Mouse (Mus musculus) cerebellum, adult 2 months (tissue): Measurements from ENCODE around the gene Fra10ac1. TPM values are rescaled to one million over a fixed set of nuclear protein-coding genes. Genes with fewer than 3 reads are reported as not detected.

Experiments
- DNase-seq, 2 experiments: peaks; one replicate each; pipeline ENCODE4 v3.0.0; 2021
- H3K27ac ChIP-seq: fragments of 200-500 bp; 2 replicates; pipeline ENCODE4 v1.5.1; 2012; ENCODE audit warnings: low read length, control low read depth, inconsistent platforms; ENCODE audit not compliant: insufficient read depth
- H3K27me3 ChIP-seq: fragments of 200-500 bp; 2 replicates; pipeline ENCODE4 v1.6.1; 2012; ENCODE audit warnings: inconsistent platforms, mild to moderate bottlenecking, low read length, moderate library complexity; ENCODE audit not compliant: control insufficient read depth, insufficient read depth
- H3K4me1 ChIP-seq: fragments of 200-500 bp; 2 replicates; pipeline ENCODE4 v1.6.1; 2011; ENCODE audit warnings: low read length; ENCODE audit not compliant: control insufficient read depth, insufficient read depth
- H3K4me3 ChIP-seq: fragments of 200-500 bp; replicated peaks from 2 replicates; pipeline ENCODE3; 2011; ENCODE audit warnings: mild to moderate bottlenecking, low read depth, low read length, control low read depth; ENCODE audit not compliant: insufficient read depth
- CTCF ChIP-seq: fragments of 200-500 bp; IDR thresholded peaks from 2 replicates; pipeline ENCODE4 v1.5.1; 2011; ENCODE audit warnings: low read depth, mild to moderate bottlenecking, control low read depth, low read length, moderate library complexity, borderline replicate concordance; ENCODE audit not compliant: insufficient read depth
- POLR2A ChIP-seq: fragments of 200-500 bp; IDR thresholded peaks from 2 replicates; pipeline ENCODE4 v1.6.1; 2011; ENCODE audit warnings: low read length, control low read depth, borderline replicate concordance; ENCODE audit not compliant: insufficient read depth
- WGBS: fragments of 180-500 bp; shearing (Covaris S2); methylation state at CpG from one replicate; pipeline ENCODE4 v1.1.7; 2018; 5-methylcytosine and 5-hydroxymethylcytosine counted together
- polyA plus RNA-seq: library from polyadenylated mRNA; depleted of rRNA; stranded (reverse); fragments of >200 nt; gene quantifications from 2 replicates; pipeline ENCODE4 v1.2.3, GENCODE M21; 2012

Fra10ac1 gene
- polyA plus RNA-seq, 1 experiment = 28.3 TPM

DNA sequence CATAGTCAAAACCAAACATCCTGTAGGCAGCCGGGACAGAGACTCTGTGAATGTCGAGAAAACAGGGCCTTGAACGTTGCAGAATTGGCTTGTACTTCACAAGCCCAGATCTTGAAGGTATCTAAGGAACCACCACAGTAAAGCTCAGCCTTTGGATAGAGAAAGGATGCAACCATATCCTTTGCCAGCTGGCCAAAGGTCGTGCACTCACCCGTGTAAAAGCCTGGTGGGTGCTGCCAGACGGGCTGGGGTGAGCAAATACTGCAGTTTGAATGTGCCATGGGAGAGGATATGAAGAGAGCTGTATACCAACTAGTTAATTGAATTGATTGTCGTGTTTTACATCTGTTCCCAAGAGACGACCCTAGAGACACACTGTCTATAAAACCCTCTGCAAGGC, 8.1 kb upstream of the Fra10ac1 start:
- H3K4me3 ChIP-seq = no peak overlapping the region
- TF ChIP-seq POLR2A = no peak
- H3K27ac ChIP-seq = no peak overlapping the region
- H3K27me3 ChIP-seq = no peaks in the 10 kb centered on the region
- peaks cover 2% of the 10 kb centered on the region; the same call in 1 of the 2 replicates for H3K4me1 ChIP-seq
- no peak for DNase-seq
- WGBS = 31% methylated on average over 8 of the region's 8 CpGs

DNA sequence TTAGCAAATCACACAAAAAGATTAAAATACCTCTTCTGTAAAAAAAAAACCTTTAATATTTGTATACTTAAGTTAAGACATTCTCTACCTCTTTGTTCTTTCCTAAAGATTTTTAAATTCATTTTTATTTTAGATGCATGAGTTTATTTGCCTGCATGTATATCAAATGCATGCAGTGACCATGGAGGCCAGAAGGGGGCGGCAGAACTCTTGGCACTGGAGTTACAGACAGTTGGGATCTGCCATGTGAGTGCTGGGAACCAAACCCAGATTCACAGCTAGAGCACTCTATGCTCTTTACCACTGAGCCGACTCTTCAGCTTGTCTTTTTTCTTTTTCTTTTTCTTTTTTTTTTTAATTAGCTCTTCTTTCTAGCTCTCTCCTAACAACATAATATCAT, 4.7 kb upstream of the Fra10ac1 start:
- 45% methylated on average over 2 of the region's 2 CpGs for WGBS
- no peak for DNase-seq
- H3K27ac ChIP-seq = no peak overlapping the region
- TF ChIP-seq CTCF (peak; percentile 17; the same call in 1 of the 2 replicates), POLR2A (no peak)
- H3K4me3 ChIP-seq = no peak overlapping the region
- H3K27me3 ChIP-seq = no peaks in the 10 kb centered on the region
- H3K4me1 ChIP-seq = 0 out of 2 replicates have a peak, but pooled peaks cover 3% of the 10 kb centered on the region

DNA sequence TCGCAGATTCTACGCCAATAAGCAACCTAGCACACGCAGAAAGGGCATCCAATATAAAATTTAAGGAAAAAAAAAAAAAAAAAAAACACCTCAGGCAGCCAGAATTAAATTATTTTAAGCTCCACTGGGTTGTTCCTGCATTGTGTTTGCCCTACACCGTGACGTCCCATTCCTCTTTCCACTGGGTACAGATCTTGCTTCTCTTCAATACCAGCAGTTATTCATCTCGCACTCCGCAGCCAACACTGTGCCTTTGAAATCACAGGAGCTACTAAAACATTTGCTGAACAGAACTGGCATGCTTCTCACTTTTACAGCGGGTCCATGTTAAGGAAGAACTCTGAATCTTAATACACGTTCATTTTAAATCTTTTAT, 717 bp upstream of the Fra10ac1 start:
- 1% methylated on average over 9 of the region's 9 CpGs for WGBS
- Histone ChIP-seq H3K27me3 (no peaks in the 10 kb centered on the region), H3K4me3 (peak overlapping the region; percentile 86), H3K27ac (peak overlapping the region; percentile 85), H3K4me1 (peaks cover 3% of the 10 kb centered on the region; the same call in 1 of the 2 replicates)
- peak; percentile 65 to 75 for DNase-seq
- TF ChIP-seq CTCF (no peak), POLR2A (peak; percentile 33; the same call in 1 of the 2 replicates)

DNA sequence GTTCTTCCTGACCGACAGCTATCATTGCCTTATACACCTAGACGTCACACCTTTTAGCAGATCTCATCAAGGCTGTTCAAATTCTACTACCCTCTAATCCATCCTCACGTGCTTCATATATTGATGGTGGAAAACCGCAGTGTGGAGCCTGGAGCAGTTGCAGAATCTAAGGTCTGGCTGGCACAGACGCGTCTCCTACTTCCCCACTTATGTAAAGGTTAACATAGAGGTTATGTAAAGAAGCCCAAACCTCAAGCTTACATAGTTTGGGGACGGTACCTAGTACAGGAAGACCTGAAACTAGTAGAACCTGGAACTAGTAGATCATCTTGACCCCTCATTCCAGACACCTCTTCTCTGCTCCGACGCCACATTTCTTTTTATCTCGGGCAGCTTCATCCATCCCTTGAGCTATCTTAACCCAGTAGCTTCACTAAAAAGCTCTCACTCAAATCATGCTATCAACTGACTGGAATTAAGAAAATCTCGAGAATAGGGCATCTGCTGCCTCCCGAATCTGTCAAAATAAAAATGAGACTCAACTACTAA, 526 bp downstream of the Fra10ac1 start:
- TF ChIP-seq POLR2A (no peak), CTCF (no peak)
- 4% methylated on average over 12 of the region's 12 CpGs for WGBS
- Histone ChIP-seq H3K4me3 (peak overlapping the region; percentile 86), H3K27me3 (no peaks in the 10 kb centered on the region), H3K4me1 (peaks cover 3% of the 10 kb centered on the region; the same call in 1 of the 2 replicates), H3K27ac (peak overlapping the region; percentile 54; the same call in 1 of the 2 replicates)
- DNase-seq = no peak

DNA sequence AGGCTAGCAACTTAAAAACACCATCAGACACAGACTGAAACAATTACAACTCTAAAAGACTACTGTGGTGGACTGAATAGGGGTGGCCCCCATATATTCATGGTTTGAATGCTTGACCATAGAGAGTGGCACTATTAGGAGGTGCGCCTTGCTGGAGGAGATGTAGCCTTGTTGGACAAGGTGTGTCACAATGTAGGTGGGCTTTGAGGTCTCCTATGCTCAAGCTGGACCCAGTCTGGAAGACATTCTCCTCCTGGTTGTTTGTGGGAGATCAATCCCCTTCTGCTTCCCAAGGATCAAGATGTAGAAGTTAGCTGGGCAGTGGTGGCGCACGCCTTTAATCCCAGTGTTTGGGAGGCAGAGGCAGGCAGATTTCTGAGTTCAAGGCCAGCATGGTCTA, 6.3 kb downstream of the Fra10ac1 start:
- H3K4me3 ChIP-seq = no peak overlapping the region
- no peak for TF ChIP-seq POLR2A
- TF ChIP-seq CTCF = no peak
- DNase-seq = no peak
- 99% methylated on average over 3 of the region's 3 CpGs for WGBS
- H3K27ac ChIP-seq = no peak overlapping the region
- H3K4me1 ChIP-seq = no peaks in the 10 kb centered on the region
- H3K27me3 ChIP-seq = no peaks in the 10 kb centered on the region

DNA sequence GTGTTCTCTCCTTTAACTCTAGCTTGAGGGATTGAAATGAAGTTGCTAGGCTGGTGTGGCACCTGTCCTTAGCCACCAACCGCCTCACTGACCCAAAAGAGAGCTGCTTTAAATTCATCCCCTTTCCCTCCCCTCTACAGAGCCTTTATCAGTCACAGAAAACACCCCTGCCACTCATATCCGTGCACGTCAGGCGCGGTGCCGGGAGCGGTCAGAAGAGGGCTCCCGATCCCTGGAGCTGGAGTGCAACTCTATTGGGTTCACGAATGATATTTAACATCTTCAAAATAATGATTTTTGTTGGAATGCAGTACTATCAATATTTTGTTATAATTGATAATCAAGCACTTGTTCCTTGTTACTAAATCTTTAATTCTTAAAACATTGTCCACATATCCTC, 17.3 kb downstream of the Fra10ac1 start:
- no peak for DNase-seq
- Histone ChIP-seq H3K4me1 (no peaks in the 10 kb centered on the region), H3K4me3 (no peak overlapping the region), H3K27me3 (no peaks in the 10 kb centered on the region), H3K27ac (no peak overlapping the region)
- TF ChIP-seq POLR2A (no peak), CTCF (peak; percentile 67)
- WGBS = 49% methylated on average over 9 of the region's 9 CpGs

DNA sequence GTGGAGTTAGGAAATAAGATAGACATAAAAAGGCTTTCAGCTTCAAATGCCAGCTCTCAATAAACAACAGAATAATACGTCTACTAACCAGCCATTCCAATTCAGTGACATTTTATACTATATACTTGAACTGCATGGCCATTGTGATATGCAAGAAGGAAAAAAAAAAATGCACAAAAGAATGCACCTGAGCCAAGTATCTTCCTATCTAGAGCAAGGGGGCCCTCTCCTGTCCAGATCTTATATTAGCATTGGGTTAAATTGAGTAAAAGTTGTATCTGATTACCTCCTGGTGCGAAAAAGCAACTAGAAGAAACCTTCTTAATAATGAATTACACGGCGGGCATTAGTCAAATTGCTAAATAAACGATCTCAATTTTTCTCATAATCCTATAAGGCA, 25.2 kb downstream of the Fra10ac1 start:
- WGBS = 90% methylated on average over 5 of the region's 5 CpGs
- H3K4me1 ChIP-seq = no peaks in the 10 kb centered on the region
- H3K4me3 ChIP-seq = no peak overlapping the region
- TF ChIP-seq CTCF (no peak), POLR2A (no peak)
- no peak overlapping the region for H3K27ac ChIP-seq
- no peak for DNase-seq
- no peaks in the 10 kb centered on the region for H3K27me3 ChIP-seq

DNA sequence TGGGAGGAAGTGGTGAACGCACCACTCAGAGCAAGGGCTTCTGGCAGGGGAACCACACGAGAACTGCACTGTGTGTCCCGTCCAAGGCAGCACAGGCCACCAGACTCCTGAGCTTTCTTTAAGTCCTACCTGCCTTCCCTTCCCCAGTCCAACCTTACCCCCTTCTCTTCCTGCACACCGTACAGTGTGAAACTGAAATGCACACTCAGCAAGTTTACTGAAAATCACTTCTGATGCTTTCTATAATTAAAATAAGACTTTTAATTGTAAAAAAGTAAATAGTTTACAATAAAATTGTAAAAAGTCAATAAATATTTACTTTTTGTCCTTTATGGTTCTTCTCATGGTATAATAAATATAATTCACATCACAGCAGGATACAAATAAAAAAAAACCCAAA, 28.7 kb downstream of the Fra10ac1 start:
- WGBS = 94% methylated on average over 4 of the region's 4 CpGs
- no peak for DNase-seq
- TF ChIP-seq CTCF = no peak
- no peak for TF ChIP-seq POLR2A
- H3K4me3 ChIP-seq = no peak overlapping the region
- H3K4me1 ChIP-seq = no peaks in the 10 kb centered on the region
- H3K27ac ChIP-seq = no peak overlapping the region
- no peaks in the 10 kb centered on the region for H3K27me3 ChIP-seq

DNA sequence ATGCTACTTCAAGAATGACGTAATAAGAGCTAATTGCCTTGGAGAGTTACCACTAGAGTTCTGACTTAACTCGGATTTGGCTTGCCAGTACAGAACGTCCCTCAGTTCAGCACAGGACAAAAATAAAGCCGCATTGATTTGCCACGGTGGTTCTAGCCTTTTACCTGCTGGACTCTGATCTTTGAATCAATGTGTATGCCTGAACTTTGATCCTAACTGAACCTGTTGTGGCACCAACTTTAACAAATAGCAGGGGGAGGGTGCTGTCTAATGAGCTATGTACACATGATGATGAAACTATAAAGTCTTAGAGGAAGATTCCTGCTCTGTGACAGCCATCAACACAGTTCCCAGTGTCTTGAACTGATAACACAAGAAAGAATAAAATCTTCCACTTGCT, 32.5 kb downstream of the Fra10ac1 start:
- H3K27ac ChIP-seq = no peak overlapping the region
- WGBS = 85% methylated on average over 5 of the region's 5 CpGs
- H3K27me3 ChIP-seq = no peaks in the 10 kb centered on the region
- no peak overlapping the region for H3K4me3 ChIP-seq
- no peaks in the 10 kb centered on the region; the same call in none of the 2 replicates for H3K4me1 ChIP-seq
- TF ChIP-seq CTCF (no peak), POLR2A (no peak)
- DNase-seq = no peak
